ENCODE assay signal across 16 mouse cellular contexts in the genomic region with DNA sequence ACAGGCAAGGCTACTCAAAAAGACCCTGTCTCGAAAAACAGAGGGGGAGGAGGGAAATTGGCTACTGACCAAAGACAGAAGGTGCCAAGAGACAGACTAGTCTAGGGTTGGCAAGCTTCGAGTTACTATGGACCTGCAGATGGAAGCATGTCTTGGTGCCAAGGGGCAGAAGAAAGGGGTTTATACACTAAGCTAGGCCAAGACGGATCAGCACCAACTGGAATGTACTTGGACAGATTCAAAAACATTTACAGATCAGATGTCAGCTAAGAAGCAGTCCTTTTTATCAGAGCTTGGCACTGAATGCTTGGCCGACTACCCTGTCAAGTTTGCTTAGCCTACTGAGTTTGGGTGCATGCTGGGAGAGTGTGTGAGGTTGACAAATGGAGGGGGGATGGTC. TPM values are rescaled to one million over a fixed set of nuclear protein-coding genes. Genes with fewer than 3 reads are reported as not detected.
A peak's percentile ranks its signal among the peaks of the same experiment; 100 is the strongest.
DNase-seq lines count a peak whose midpoint lies in the region; ATAC-seq and TF ChIP-seq lines count a peak whose summit lies in the region.
"Had no signal": no experiment of that assay in that cellular context is flagged by ENCODE, and none has a peak within 500 bp of the region (broad histone marks: within the 10 kb centered on the region; RNA-seq: fewer than 3 reads in every experiment).

No protein-coding gene starts in this region.

- no peaks in the 10 kb centered on the region for H3K27me3 ChIP-seq in forebrain, embryonic 16.5 days (replicated peaks; ENCODE audit: control insufficient read depth, insufficient read depth, low read length)
- no peaks in the 10 kb centered on the region for H3K27me3 ChIP-seq in thymus, adult 2 months (ENCODE audit: control insufficient read depth, insufficient read depth, low read length)

- ATAC-seq in forebrain, embryonic 16.5 days = peak; percentile 97

- 41% methylated on average over 4 of the region's 4 CpGs for WGBS in forebrain, embryonic 16.5 days
- 89% methylated on average over 4 of the region's 4 CpGs for WGBS in thymus, adult 2 months

- no peak for TF ChIP-seq CTCF in thymus, adult 2 months (IDR thresholded peaks at IDR 0.05; ENCODE audit: borderline replicate concordance, control insufficient read depth, extremely low read depth, insufficient read depth, low read length, poor library complexity)

- no peaks in the 10 kb centered on the region for H3K36me3 ChIP-seq in forebrain, embryonic 16.5 days (ENCODE audit: control insufficient read depth, insufficient read depth)
- no peaks in the 10 kb centered on the region for H3K36me3 ChIP-seq in thymus, adult 2 months (ENCODE audit: control insufficient read depth, insufficient read depth, low read length)
- H3K36me3 ChIP-seq: neural tube, embryonic 13.5 days had no signal

- no peak overlapping the region for H3K4me3 ChIP-seq in forebrain, embryonic 16.5 days (replicated peaks; ENCODE audit: low read length)
- H3K4me3 ChIP-seq in thymus, adult 2 months (ENCODE audit: control insufficient read depth, insufficient read depth, low read length) = no peak overlapping the region
- H3K4me3 ChIP-seq: neural tube, embryonic 13.5 days had no signal

- no peak for TF ChIP-seq POLR2A in thymus, adult 2 months (IDR thresholded peaks at IDR 0.05; ENCODE audit: control insufficient read depth, extremely low read depth, insufficient read depth, low read length, poor library complexity)

- intact Hi-C loops in left cerebral cortex, postnatal 25 days (cut with DNase I) = no loop called here

- H3K9me3 ChIP-seq in forebrain, embryonic 16.5 days (ENCODE audit: control insufficient read depth, low read length) = no peaks in the 10 kb centered on the region
- H3K9me3 ChIP-seq: neural tube, embryonic 13.5 days had no signal

- H3K9ac ChIP-seq in forebrain, embryonic 16.5 days (replicated peaks; ENCODE audit: low read depth, low read length) = no peak overlapping the region
- H3K9ac ChIP-seq: lung, embryonic 14.5 days; neural tube, embryonic 13.5 days had no signal

- H3K4me2 ChIP-seq in forebrain, embryonic 16.5 days (ENCODE audit: low read length) = no peak overlapping the region
- H3K4me2 ChIP-seq: lung, embryonic 14.5 days; midbrain, embryonic 11.5 days; neural tube, embryonic 13.5 days had no signal

- peak; percentile 96 to 97 for DNase-seq in cerebellum, postnatal 10 days
- no peak for DNase-seq in cerebellum, postnatal 36 days
- DNase-seq in left cerebral cortex, postnatal 25 days (ENCODE audit: low spot score in 2 of 2) = peak; percentile 23 to 47
- no peak for DNase-seq in left cerebral cortex, adult 18-20 months (ENCODE audit: low spot score in 2 of 2)
- peak; percentile 27 for DNase-seq in Muller cell, postnatal 12 days (ENCODE audit: inconsistent ontology term)
- no peak for DNase-seq in adrenal gland, postnatal 4 days (ENCODE audit: low spot score in 2 of 2)
- no peak for DNase-seq in thymus, adult 2 months
- DNase-seq: heart, adult 18-20 months; lung, embryonic 14.5 days; thymus, postnatal 14 days had no signal

- no peak overlapping the region for H3K27ac ChIP-seq in forebrain, embryonic 16.5 days (ENCODE audit: low read length)
- no peak overlapping the region for H3K27ac ChIP-seq in thymus, adult 2 months (ENCODE audit: control insufficient read depth, insufficient read depth, low read length)
- H3K27ac ChIP-seq: neural tube, embryonic 13.5 days had no signal

- H3K4me1 ChIP-seq in forebrain, embryonic 16.5 days (replicated peaks; ENCODE audit: control insufficient read depth, insufficient read depth, low read length) = peaks cover 2% of the 10 kb centered on the region; the same call in 1 of the 2 replicates
- no peaks in the 10 kb centered on the region for H3K4me1 ChIP-seq in thymus, adult 2 months (replicated peaks; ENCODE audit: control insufficient read depth, insufficient read depth, low read length)
- H3K4me1 ChIP-seq: neural tube, embryonic 13.5 days had no signal

RNA-seq across cellular contexts. Expression of gene Slc22a20, which starts 10.3 kb away (rescaled TPM):
- not detected for total RNA-seq in left cerebral cortex, postnatal 25 days (2021)
- not detected for total RNA-seq in left cerebral cortex, adult 18-20 months (2021)
- polyA plus RNA-seq in forebrain, embryonic 16.5 days (2015; fragmentation: Nextera tagmentation; extraction: Ambion mirVana) = not detected in 2 replicates
- total RNA-seq in adrenal gland, postnatal 4 days (2021) = not detected
- 0.06 and 0.20 TPM in 2 replicates for polyA plus RNA-seq in thymus, adult 2 months (2012; rRNA removed)
- total RNA-seq: heart, adult 18-20 months; heart, postnatal 25 days had no signal
- polyA plus RNA-seq: kidney, embryonic 14.5 days; limb, embryonic 11.5 days; lung, embryonic 14.5 days; midbrain, embryonic 11.5 days; neural tube, embryonic 13.5 days had no signal

RNA-seq across cellular contexts. Expression of gene Pola2, which starts 11.7 kb away (rescaled TPM):
- 1 to 10 TPM; 3.8 to 5.6 TPM for total RNA-seq in left cerebral cortex, postnatal 25 days (2021)
- total RNA-seq in left cerebral cortex, adult 18-20 months (2021) = 1 to 10 TPM; 4.9 to 5.0 TPM
- polyA plus RNA-seq in forebrain, embryonic 16.5 days (2015; fragmentation: Nextera tagmentation; extraction: Ambion mirVana) = 31.9 and 34.2 TPM in 2 replicates
- total RNA-seq in adrenal gland, postnatal 4 days (2021) = 10 to 100 TPM; 35.0 to 37.9 TPM
- polyA plus RNA-seq in thymus, adult 2 months (2012; rRNA removed) = 115 and 120 TPM in 2 replicates

RNA-seq across cellular contexts. Expression of gene Capn1, which starts 40.0 kb away (rescaled TPM):
- total RNA-seq in left cerebral cortex, postnatal 25 days (2021) = 10 to 100 TPM; 17.5 to 18.5 TPM
- total RNA-seq in left cerebral cortex, adult 18-20 months (2021) = 10 to 100 TPM; 27.9 to 28.1 TPM
- 1.3 and 2.2 TPM in 2 replicates for polyA plus RNA-seq in forebrain, embryonic 16.5 days (2015; fragmentation: Nextera tagmentation; extraction: Ambion mirVana)
- 10 to 100 TPM; 28.5 to 43.9 TPM for total RNA-seq in adrenal gland, postnatal 4 days (2021)
- polyA plus RNA-seq in thymus, adult 2 months (2012; rRNA removed) = 98.2 and 101 TPM in 2 replicates

RNA-seq across cellular contexts. Expression of gene Cdc42ep2, which starts 51.1 kb away (rescaled TPM):
- total RNA-seq in left cerebral cortex, postnatal 25 days (2021) = 1 to 10 TPM; 6.2 to 6.6 TPM
- 1 to 10 TPM; 4.7 to 5.4 TPM for total RNA-seq in left cerebral cortex, adult 18-20 months (2021)
- polyA plus RNA-seq in forebrain, embryonic 16.5 days (2015; fragmentation: Nextera tagmentation; extraction: Ambion mirVana) = 11.1 and 12.4 TPM in 2 replicates
- 10 to 100 TPM; 11.4 TPM for total RNA-seq in adrenal gland, postnatal 4 days (2021)
- polyA plus RNA-seq in thymus, adult 2 months (2012; rRNA removed) = 5.1 and 5.8 TPM in 2 replicates

Comparison
In these comparisons a context has a peak if more than half of its experiments do, and no peak if none do; other contexts are left out.
1. DNase-seq: peak in cerebellum, postnatal 10 days (2 of 2), left cerebral cortex, postnatal 25 days (2 of 2) and Muller cell, postnatal 12 days (single experiment); none in cerebellum, postnatal 36 days (0 of 2), left cerebral cortex, adult 18-20 months (0 of 2), adrenal gland, postnatal 4 days (0 of 2) and thymus, adult 2 months (single experiment).
2. RNA of gene Pola2, which starts 11.7 kb away (total RNA-seq): 35.0 to 37.9 TPM in adrenal gland, postnatal 4 days; 3.8 to 5.6 TPM in left cerebral cortex, postnatal 25 days and 4.9 to 5.0 TPM in left cerebral cortex, adult 18-20 months; every median in the first group is over 4 times any median in the second.